Mouse (Mus musculus) lung, postnatal 0 days (tissue): ENCODE results near the gene Fggy. TPM values are rescaled to one million over a fixed set of nuclear protein-coding genes. Genes with fewer than 3 reads are reported as not detected.
A peak's percentile ranks its signal among the peaks of the same experiment; 100 is the strongest.

Experiments
- ATAC-seq: fragments of 200-750 bp; cut with Nextera tagmentation; 2 replicates; pipeline ENCODE4 v1.8.0; 2017; ENCODE audit warnings: moderate library complexity
- DNase-seq: peaks from one replicate; pipeline ENCODE4 v3.0.0-alpha.2; 2016; ENCODE audit warnings: low spot score
- H3K27ac ChIP-seq: fragments of 300-500 bp; sonication (generic); 2 replicates; pipeline ENCODE4 v1.5.1; 2014; ENCODE audit warnings: antibody characterized with exemption, mild to moderate bottlenecking, low read length, mixed read lengths
- H3K27me3 ChIP-seq: fragments of 300-500 bp; sonication (generic); replicated peaks from 2 replicates; pipeline ENCODE4 v1.6.1; 2014; ENCODE audit warnings: low read length, mixed read lengths; ENCODE audit not compliant: insufficient read depth
- H3K36me3 ChIP-seq: fragments of 300-500 bp; sonication (generic); 2 replicates; pipeline ENCODE4 v1.6.1; 2014; ENCODE audit warnings: low read length, mixed read lengths; ENCODE audit not compliant: insufficient read depth
- H3K4me1 ChIP-seq: fragments of 300-500 bp; sonication (generic); 2 replicates; pipeline ENCODE4 v1.6.1; 2014; ENCODE audit warnings: antibody characterized with exemption, low read depth, low read length, mixed read lengths; ENCODE audit not compliant: insufficient read depth
- H3K4me2 ChIP-seq: fragments of 300-500 bp; sonication (generic); replicated peaks from 2 replicates; pipeline ENCODE4 v1.6.1; 2014; ENCODE audit warnings: low read depth, mild to moderate bottlenecking, low read length, moderate library complexity, mixed read lengths
- H3K4me3 ChIP-seq: fragments of 300-500 bp; sonication (generic); 2 replicates; pipeline ENCODE4 v1.5.1; 2014; ENCODE audit warnings: low read depth, low read length
- H3K9ac ChIP-seq: fragments of 300-500 bp; sonication (generic); replicated peaks from 2 replicates; pipeline ENCODE4 v1.6.1; 2014; ENCODE audit warnings: low read depth, mild to moderate bottlenecking
- H3K9me3 ChIP-seq: fragments of 300-500 bp; sonication (generic); 2 replicates; pipeline ENCODE4 v1.6.1; 2016; ENCODE audit warnings: low read length, mixed read lengths
- CTCF ChIP-seq: IDR thresholded peaks from 2 replicates; pipeline ENCODE4 v1.5.1; 2016; ENCODE audit warnings: antibody characterized with exemption, mild to moderate bottlenecking
- EP300 ChIP-seq: IDR thresholded peaks from 2 replicates; pipeline ENCODE4 v1.6.1; 2016; ENCODE audit warnings: antibody characterized with exemption, mild to moderate bottlenecking, control low read depth
- WGBS: fragments of 180-500 bp; shearing (Covaris S2); extraction: QIAGEN DNeasy Blood & Tissue Kit; methylation state at CpG from one replicate; pipeline ENCODE4 v1.1.7; 2014; 5-methylcytosine and 5-hydroxymethylcytosine counted together
- polyA plus RNA-seq: library from polyadenylated mRNA; unstranded; fragments of >200 nt; fragmentation: Nextera tagmentation; extraction: Ambion mirVana; gene quantifications from 2 replicates; pipeline ENCODE4 v1.2.1, GENCODE M21; 2015

The Fggy gene
- polyA plus RNA-seq, 1 experiment from 2014 or later: 6.2 TPM

DNA sequence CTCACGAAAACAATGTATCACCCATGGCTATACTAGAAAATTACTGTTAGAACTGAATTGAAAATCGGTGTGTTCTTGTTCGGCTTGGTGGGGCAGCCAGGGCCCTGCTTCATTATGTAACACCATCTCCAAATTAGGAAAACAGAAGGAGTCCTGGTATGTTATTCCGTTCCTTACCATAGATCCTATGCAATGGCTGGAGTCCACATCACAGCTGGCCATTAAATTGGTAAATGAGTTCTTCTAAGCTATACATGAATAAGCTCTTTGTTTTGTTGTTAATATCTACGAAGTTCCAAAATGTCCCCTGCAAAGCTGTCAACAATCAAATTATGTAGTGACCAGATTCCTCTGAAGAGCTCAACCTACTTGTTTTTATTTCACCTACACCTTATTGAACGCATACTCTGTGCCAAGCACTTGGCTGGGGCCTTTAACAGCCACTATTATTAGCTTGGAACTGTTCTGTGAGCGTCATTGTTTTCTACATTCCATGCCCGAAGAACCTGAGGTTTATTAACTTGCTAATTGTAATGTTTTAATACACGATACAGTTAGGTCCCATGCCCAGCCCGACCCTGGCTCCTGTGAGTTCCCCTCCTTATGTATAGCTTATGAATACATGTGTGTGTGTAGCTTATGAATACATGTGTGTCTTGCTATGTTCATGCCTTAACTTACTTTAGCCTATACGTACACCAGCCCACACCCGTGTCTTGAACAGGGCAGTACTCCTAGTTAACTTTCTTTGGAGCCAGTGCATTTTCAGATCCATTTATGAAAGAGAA, 190.3 kb downstream of the Fggy start:
- no peak overlapping the region for H3K27ac ChIP-seq
- no peak for DNase-seq
- H3K36me3 ChIP-seq: no peaks in the 10 kb centered on the region
- no peak overlapping the region for H3K9ac ChIP-seq
- ATAC-seq: no peak
- WGBS: 85% methylated on average over 12 of the region's 12 CpGs
- 0 out of 2 replicates have a peak, but pooled peaks cover 4% of the 10 kb centered on the region for H3K4me1 ChIP-seq
- TF ChIP-seq EP300: no peak
- no peak for TF ChIP-seq CTCF
- H3K9me3 ChIP-seq: no peaks in the 10 kb centered on the region
- H3K4me3 ChIP-seq: no peak overlapping the region
- H3K4me2 ChIP-seq: no peak overlapping the region
- no peaks in the 10 kb centered on the region for H3K27me3 ChIP-seq

- Histone ChIP-seq H3K4me3 (no peak overlapping the region), H3K9me3 (no peaks in the 10 kb centered on the region), H3K36me3 (no peaks in the 10 kb centered on the region), H3K9ac (no peak overlapping the region), H3K27me3 (no peaks in the 10 kb centered on the region), H3K4me1 (no peaks in the 10 kb centered on the region), H3K27ac (no peak overlapping the region), H3K4me2 (no peak overlapping the region)
- ATAC-seq (peak; percentile 77), DNase-seq (peak; percentile 63)
- 66% methylated on average over 5 of the region's 5 CpGs for WGBS
- TF ChIP-seq EP300 (no peak), CTCF (no peak)
Measured at GRCm38 (mm10) chr4:95750186-95750585, 192.9 kb downstream of the Fggy start.

DNA sequence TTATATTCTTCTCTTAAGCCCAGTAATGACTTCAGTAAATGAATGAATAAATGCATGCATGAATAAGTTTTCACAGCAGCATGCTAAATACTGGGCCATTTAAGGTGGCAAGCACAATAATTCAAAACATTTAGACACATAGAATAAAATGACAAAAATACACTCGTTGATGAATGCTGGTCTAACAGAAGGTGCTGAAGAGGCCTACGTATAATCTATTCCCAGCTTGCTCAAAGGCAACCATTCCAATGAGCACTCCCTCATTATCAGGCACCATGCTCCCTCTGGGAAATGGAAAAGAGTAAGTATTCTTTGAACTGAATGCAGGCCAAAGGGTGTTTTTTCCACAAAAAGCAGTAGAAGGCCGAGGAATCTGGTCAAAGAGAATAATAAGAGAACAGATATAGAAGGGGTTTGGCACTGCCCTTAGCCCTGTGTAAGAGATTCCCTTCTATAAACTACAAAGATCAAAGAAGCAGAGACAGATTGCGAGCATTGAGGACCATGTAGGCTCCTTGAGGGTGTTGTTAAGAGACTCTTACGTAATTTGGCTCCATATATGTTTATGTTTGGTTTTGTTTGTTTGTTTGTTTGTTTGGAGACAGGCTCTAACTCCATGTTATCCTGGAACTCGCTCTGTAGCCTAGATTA, 195.4 kb downstream of the Fggy start:
- no peaks in the 10 kb centered on the region for H3K9me3 ChIP-seq
- H3K4me1 ChIP-seq: no peaks in the 10 kb centered on the region
- no peak overlapping the region for H3K4me3 ChIP-seq
- DNase-seq: no peak
- H3K36me3 ChIP-seq: no peaks in the 10 kb centered on the region
- TF ChIP-seq EP300 (no peak), CTCF (no peak)
- H3K9ac ChIP-seq: no peak overlapping the region
- ATAC-seq: no peak
- H3K27me3 ChIP-seq: no peaks in the 10 kb centered on the region
- H3K4me2 ChIP-seq: no peak overlapping the region
- 79% methylated on average over 6 of the region's 6 CpGs for WGBS
- no peak overlapping the region for H3K27ac ChIP-seq

DNA sequence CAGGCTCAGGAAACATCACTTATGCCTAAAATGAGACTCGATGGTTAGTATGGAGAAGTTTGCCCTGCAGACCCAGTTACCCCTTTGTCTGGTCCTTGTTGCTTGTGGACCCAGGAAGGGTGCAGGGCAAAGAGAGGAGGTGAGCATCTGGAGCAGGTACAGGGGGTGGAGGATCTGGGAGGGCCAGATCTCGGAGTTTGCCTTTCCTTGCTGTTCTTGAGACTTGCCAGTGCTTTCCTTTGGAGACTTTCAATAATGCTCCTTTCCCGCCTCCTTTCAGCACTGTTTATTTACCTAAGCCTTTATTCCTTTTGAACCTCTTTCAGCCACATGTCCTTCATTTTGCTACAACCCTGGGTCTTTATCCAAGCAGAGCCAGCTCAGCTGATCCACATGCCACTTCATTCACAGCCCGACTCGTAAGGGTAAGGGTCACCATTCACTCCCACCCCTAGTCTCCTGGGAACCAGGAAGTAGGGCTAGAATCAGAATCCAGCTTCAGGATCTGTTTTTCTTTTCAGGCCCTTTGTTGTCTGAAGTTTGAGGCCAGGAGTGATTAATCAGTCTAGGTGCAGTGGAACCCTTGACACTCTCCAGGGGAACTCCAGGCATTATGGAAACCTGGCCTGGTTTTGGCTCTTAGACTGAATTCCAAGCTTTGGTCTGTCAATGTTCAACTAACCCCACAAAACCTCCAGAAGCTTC, 201.9 kb downstream of the Fggy start:
- WGBS: 48% methylated on average over 5 of the region's 5 CpGs

DNA sequence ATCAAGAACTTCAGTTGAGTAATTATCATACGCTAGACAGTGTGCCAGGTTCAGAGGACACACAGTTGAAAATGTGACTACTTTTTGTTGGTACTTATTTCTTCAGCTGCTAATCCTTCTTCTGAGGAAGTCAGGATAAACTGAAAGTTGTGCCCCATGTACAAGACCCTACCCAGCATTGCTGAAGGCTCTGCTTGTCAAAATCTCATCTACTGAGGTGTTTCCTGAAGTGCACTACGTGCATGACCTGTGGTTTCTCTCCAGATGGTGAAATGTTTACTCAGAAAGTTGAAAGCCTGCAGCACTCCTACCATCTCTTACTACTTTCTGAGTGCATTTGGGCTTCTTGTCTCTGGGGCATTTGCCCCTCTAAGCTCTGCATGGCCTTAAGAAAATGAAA, 208.1 kb downstream of the Fggy start:
- TF ChIP-seq CTCF: no peak
- no peak for TF ChIP-seq EP300
- H3K27me3 ChIP-seq: no peaks in the 10 kb centered on the region
- ATAC-seq (no peak), DNase-seq (no peak)
- no peak overlapping the region for H3K9ac ChIP-seq
- no peaks in the 10 kb centered on the region for H3K36me3 ChIP-seq
- 33% methylated on average over 2 of the region's 2 CpGs for WGBS
- no peak overlapping the region for H3K4me3 ChIP-seq
- no peak overlapping the region for H3K27ac ChIP-seq
- H3K4me1 ChIP-seq: no peaks in the 10 kb centered on the region
- no peaks in the 10 kb centered on the region for H3K9me3 ChIP-seq
- no peak overlapping the region for H3K4me2 ChIP-seq

More for the DNA sequence above, 201.9 kb downstream of the Fggy start:
- TF ChIP-seq EP300: no peak
- no peak for TF ChIP-seq CTCF
- DNase-seq (no peak), ATAC-seq (no peak)
- Histone ChIP-seq H3K4me3 (no peak overlapping the region), H3K27me3 (no peaks in the 10 kb centered on the region), H3K4me2 (no peak overlapping the region), H3K9ac (no peak overlapping the region), H3K27ac (no peak overlapping the region), H3K4me1 (no peaks in the 10 kb centered on the region), H3K36me3 (no peaks in the 10 kb centered on the region), H3K9me3 (no peaks in the 10 kb centered on the region)

DNA sequence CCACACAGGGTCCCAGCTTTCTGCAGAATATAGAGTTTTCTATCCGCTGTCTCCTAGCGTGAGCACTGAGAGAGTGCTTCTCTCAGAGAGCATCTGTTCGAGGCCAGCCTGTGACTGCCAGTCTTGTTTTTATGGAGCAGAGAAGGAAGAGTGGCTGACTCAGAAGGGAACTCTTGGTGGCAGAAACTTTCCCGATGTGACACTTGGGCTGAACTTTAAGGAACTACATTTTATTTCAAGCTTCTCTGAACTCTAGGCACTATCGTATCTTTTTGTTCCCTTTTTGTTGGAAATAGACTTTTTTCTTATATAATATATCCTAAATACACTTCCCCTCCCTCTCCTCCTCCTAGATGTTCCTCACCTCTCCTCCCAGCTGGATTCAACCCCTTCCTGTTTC, 213.2 kb downstream of the Fggy start:
- no peak for ATAC-seq
- Histone ChIP-seq H3K9me3 (no peaks in the 10 kb centered on the region), H3K27ac (no peak overlapping the region), H3K4me1 (no peaks in the 10 kb centered on the region), H3K9ac (no peak overlapping the region), H3K4me3 (no peak overlapping the region), H3K27me3 (no peaks in the 10 kb centered on the region), H3K36me3 (no peaks in the 10 kb centered on the region), H3K4me2 (no peak overlapping the region)
- 80% methylated on average over 5 of the region's 5 CpGs for WGBS
- no peak for DNase-seq
- no peak for TF ChIP-seq EP300
- no peak for TF ChIP-seq CTCF
